ENCODE assay signal across 8 mouse cellular contexts in genomic region chr16:64850287-64851084, GRCm38 (mm10). TPM values are rescaled to one million over a fixed set of nuclear protein-coding genes. Genes with fewer than 3 reads are reported as not detected.
DNase-seq lines count a peak whose midpoint lies in the region; ATAC-seq and TF ChIP-seq lines count a peak whose summit lies in the region.

No protein-coding gene starts in this region.

- peaks cover 2% of the 10 kb centered on the region; the same call in 1 of the 2 replicates for H3K4me1 ChIP-seq in embryonic fibroblast, embryonic 13.5 days (ENCODE audit: control insufficient read depth, insufficient read depth, low read length)
- H3K4me1 ChIP-seq in heart, postnatal 0 days (ENCODE audit: control insufficient read depth, insufficient read depth): peaks cover 6% of the 10 kb centered on the region
- peaks cover 10% of the 10 kb centered on the region; the same call in 1 of the 2 replicates for H3K4me1 ChIP-seq in liver, postnatal 0 days (ENCODE audit: insufficient read depth)
- peaks cover 28% of the 10 kb centered on the region for H3K4me1 ChIP-seq in neural tube, embryonic 15.5 days

- TF ChIP-seq POLR2A in embryonic fibroblast, embryonic 13.5 days (IDR thresholded peaks at IDR 0.05; ENCODE audit: low read depth, low read length): no peak

- peaks cover 9% of the 10 kb centered on the region for H3K36me3 ChIP-seq in heart, postnatal 0 days (replicated peaks; ENCODE audit: control insufficient read depth, insufficient read depth, low read length)
- peaks cover 14% of the 10 kb centered on the region for H3K36me3 ChIP-seq in liver, postnatal 0 days (replicated peaks; ENCODE audit: insufficient read depth, low read length)
- H3K36me3 ChIP-seq in neural tube, embryonic 15.5 days: peaks cover 2% of the 10 kb centered on the region

- H3K4me2 ChIP-seq in heart, postnatal 0 days (ENCODE audit: low read depth, low read length): peak overlapping the region; percentile 82
- peak overlapping the region; percentile 92 for H3K4me2 ChIP-seq in liver, postnatal 0 days (ENCODE audit: low read depth, low read length)
- peak overlapping the region; percentile 88 for H3K4me2 ChIP-seq in neural tube, embryonic 15.5 days

- no peaks in the 10 kb centered on the region for H3K9me3 ChIP-seq in heart, postnatal 0 days (replicated peaks; ENCODE audit: control insufficient read depth, low read length)
- no peaks in the 10 kb centered on the region for H3K9me3 ChIP-seq in liver, postnatal 0 days (ENCODE audit: low read length)
- H3K9me3 ChIP-seq in neural tube, embryonic 15.5 days (replicated peaks): no peaks in the 10 kb centered on the region

- no peak overlapping the region for H3K27ac ChIP-seq in embryonic fibroblast, embryonic 13.5 days (ENCODE audit: insufficient read depth, low read length)
- H3K27ac ChIP-seq in heart, postnatal 0 days (ENCODE audit: low read depth): peak overlapping the region; percentile 96
- peak overlapping the region; percentile 100 for H3K27ac ChIP-seq in liver, postnatal 0 days (ENCODE audit: low read depth)
- peak overlapping the region; percentile 99 for H3K27ac ChIP-seq in neural tube, embryonic 15.5 days (replicated peaks)

- TF ChIP-seq CTCF in embryonic fibroblast, embryonic 13.5 days (IDR thresholded peaks at IDR 0.05; ENCODE audit: borderline replicate concordance, insufficient read depth, low read length): no peak
- TF ChIP-seq CTCF in heart, postnatal 0 days (IDR thresholded peaks at IDR 0.05; ENCODE audit: low read depth): no peak
- no peak for TF ChIP-seq CTCF in liver, postnatal 0 days (IDR thresholded peaks at IDR 0.05; ENCODE audit: low read depth)

- under 1% methylated on average over 16 of the region's 16 CpGs for WGBS in heart, postnatal 0 days
- 2% methylated on average over 16 of the region's 16 CpGs for WGBS in liver, postnatal 0 days (ENCODE audit: insufficient replicate concordance)
- WGBS in neural tube, embryonic 15.5 days: 4% methylated on average over 16 of the region's 16 CpGs

- no peaks in the 10 kb centered on the region for H3K27me3 ChIP-seq in heart, postnatal 0 days (ENCODE audit: control insufficient read depth, insufficient read depth, low read length)
- no peaks in the 10 kb centered on the region for H3K27me3 ChIP-seq in liver, postnatal 0 days (ENCODE audit: insufficient read depth, low read length)
- H3K27me3 ChIP-seq in neural tube, embryonic 15.5 days (replicated peaks): no peaks in the 10 kb centered on the region

- no peak for TF ChIP-seq EP300 in heart, postnatal 0 days (IDR thresholded peaks at IDR 0.05; ENCODE audit: low read depth)
- TF ChIP-seq EP300 in liver, postnatal 0 days (IDR thresholded peaks at IDR 0.05; ENCODE audit: low read depth): no peak

- H3K9ac ChIP-seq in heart, postnatal 0 days (replicated peaks; ENCODE audit: low read depth, low read length): peak overlapping the region; percentile 95
- H3K9ac ChIP-seq in liver, postnatal 0 days (replicated peaks): peak overlapping the region; percentile 93
- H3K9ac ChIP-seq in neural tube, embryonic 15.5 days (replicated peaks): peak overlapping the region; percentile 87

- peak; percentile 52 for DNase-seq in CD4-positive helper T cell, adult 2 months (ENCODE audit: low read depth, low spot score)
- DNase-seq in adrenal gland, postnatal 10 days: peak; percentile 64
- no peak for DNase-seq in heart, postnatal 0 days (ENCODE audit: low spot score)
- DNase-seq in kidney, postnatal 36 days: peak; percentile 26 to 62
- peak; percentile 68 for DNase-seq in liver, postnatal 0 days
- peak; percentile 48 to 54 for DNase-seq in thymus, postnatal 10 days (ENCODE audit: low spot score in 2 of 2)

- no peak for ATAC-seq in heart, postnatal 0 days (ENCODE audit: insufficient read depth, low read depth)
- no peak for ATAC-seq in liver, postnatal 0 days
- ATAC-seq in neural tube, embryonic 15.5 days (ENCODE audit: low FRiP score): no peak

- peak overlapping the region; percentile 82 for H3K4me3 ChIP-seq in embryonic fibroblast, embryonic 13.5 days (ENCODE audit: insufficient read depth, low read length)
- peak overlapping the region; percentile 95 for H3K4me3 ChIP-seq in heart, postnatal 0 days (ENCODE audit: low read depth, low read length)
- peak overlapping the region; percentile 95 for H3K4me3 ChIP-seq in liver, postnatal 0 days (ENCODE audit: low read depth, low read length)
- peak overlapping the region; percentile 62 for H3K4me3 ChIP-seq in neural tube, embryonic 15.5 days (replicated peaks)

RNA-seq across cellular contexts. Expression of gene Zfp654, which starts 1.0 kb away (rescaled TPM):
- 10 to 100 TPM; 15.4 to 16.7 TPM for total RNA-seq in adrenal gland, postnatal 10 days (2021)
- 7.9 and 9.7 TPM in 2 replicates for polyA plus RNA-seq in embryonic fibroblast, embryonic 13.5 days (2011; ENCODE audit: insufficient read length, low read depth, missing spikeins)
- 5.4 and 8.9 TPM in 2 replicates for total RNA-seq in heart, postnatal 0 days (2014; rRNA removed; ENCODE audit: low replicate concordance)
- 3.0 and 3.3 TPM in 2 replicates for polyA plus RNA-seq in heart, postnatal 0 days (2015; fragmentation: Nextera tagmentation; extraction: Ambion mirVana)
- 2.1 TPM in 2 replicates for polyA plus RNA-seq in liver, postnatal 0 days (2015; fragmentation: Nextera tagmentation; extraction: Ambion mirVana)
- 4.5 and 4.9 TPM in 2 replicates for polyA plus RNA-seq in neural tube, embryonic 15.5 days (2015; fragmentation: Nextera tagmentation; extraction: Ambion mirVana)

RNA-seq across cellular contexts. Expression of gene Cggbp1, which starts 1.3 kb away (rescaled TPM):
- total RNA-seq in adrenal gland, postnatal 10 days (2021): 100 to 1,000 TPM; 109 to 115 TPM
- 80.7 and 103 TPM in 2 replicates for polyA plus RNA-seq in embryonic fibroblast, embryonic 13.5 days (2011; ENCODE audit: insufficient read length, low read depth, missing spikeins)
- 28.9 and 29.6 TPM in 2 replicates for total RNA-seq in heart, postnatal 0 days (2014; rRNA removed; ENCODE audit: low replicate concordance)
- 27.5 and 29.5 TPM in 2 replicates for polyA plus RNA-seq in heart, postnatal 0 days (2015; fragmentation: Nextera tagmentation; extraction: Ambion mirVana)
- polyA plus RNA-seq in liver, postnatal 0 days (2015; fragmentation: Nextera tagmentation; extraction: Ambion mirVana): 22.7 and 23.8 TPM in 2 replicates
- 58.2 and 58.6 TPM in 2 replicates for polyA plus RNA-seq in neural tube, embryonic 15.5 days (2015; fragmentation: Nextera tagmentation; extraction: Ambion mirVana)
